Mouse (Mus musculus): ENCODE data around the gene Sept5. TPM values are rescaled to one million over a fixed set of nuclear protein-coding genes. Genes with fewer than 3 reads are reported as not detected.

Gene Sept5
- polyA plus RNA-seq (2012; rRNA removed) = 2.4 and 3.6 TPM in 2 replicates

GRCm38 (mm10) chr16:18629390-18630231, at the start of gene Sept5:
Gene Sept5 (minus strand): TSS chr16:18629954.
- H3K27ac ChIP-seq (ENCODE audit: control insufficient read depth, insufficient read depth, low read length) = no peak within 1 kb of the TSS
- peaks cover 22% of the 10 kb centered on the region; the same call in 1 of the 2 replicates for H3K27me3 ChIP-seq (ENCODE audit: control insufficient read depth, insufficient read depth, low read length)
- H3K4me3 ChIP-seq (ENCODE audit: control insufficient read depth, insufficient read depth, low read length) = peak within 1 kb of the TSS; percentile 38
- no peak for TF ChIP-seq CTCF (IDR thresholded peaks at IDR 0.05; ENCODE audit: borderline replicate concordance, control insufficient read depth, extremely low read depth, insufficient read depth, low read length, poor library complexity)
- TF ChIP-seq POLR2A (IDR thresholded peaks at IDR 0.05; ENCODE audit: control insufficient read depth, extremely low read depth, insufficient read depth, low read length, poor library complexity) = no peak
- WGBS = 1% methylated on average over 93 of the region's 93 CpGs
- H3K36me3 ChIP-seq (ENCODE audit: control insufficient read depth, insufficient read depth, low read length) = no peaks in the 10 kb centered on the region
- H3K4me1 ChIP-seq (replicated peaks; ENCODE audit: control insufficient read depth, insufficient read depth, low read length) = peaks cover 21% of the 10 kb centered on the region
- peak; percentile 34 for DNase-seq

GRCm38 (mm10) chr16:18679112-18679511, 49.4 kb upstream of the Sept5 start:
- H3K36me3 ChIP-seq (ENCODE audit: control insufficient read depth, insufficient read depth, low read length) = no peaks in the 10 kb centered on the region
- H3K4me1 ChIP-seq (replicated peaks; ENCODE audit: control insufficient read depth, insufficient read depth, low read length) = no peaks in the 10 kb centered on the region
- 58% methylated on average over 5 of the region's 5 CpGs for WGBS
- no peak overlapping the region for H3K4me3 ChIP-seq (ENCODE audit: control insufficient read depth, insufficient read depth, low read length)
- no peak overlapping the region for H3K27ac ChIP-seq (ENCODE audit: control insufficient read depth, insufficient read depth, low read length)
- no peaks in the 10 kb centered on the region for H3K27me3 ChIP-seq (ENCODE audit: control insufficient read depth, insufficient read depth, low read length)
- TF ChIP-seq POLR2A (IDR thresholded peaks at IDR 0.05; ENCODE audit: control insufficient read depth, extremely low read depth, insufficient read depth, low read length, poor library complexity) = no peak
- TF ChIP-seq CTCF (IDR thresholded peaks at IDR 0.05; ENCODE audit: borderline replicate concordance, control insufficient read depth, extremely low read depth, insufficient read depth, low read length, poor library complexity) = no peak
- no peak for DNase-seq

- 37% methylated on average over 17 of the region's 17 CpGs for WGBS
- H3K27me3 ChIP-seq (ENCODE audit: control insufficient read depth, insufficient read depth, low read length) = no peaks in the 10 kb centered on the region
- no peaks in the 10 kb centered on the region for H3K4me1 ChIP-seq (replicated peaks; ENCODE audit: control insufficient read depth, insufficient read depth, low read length)
- no peak overlapping the region for H3K27ac ChIP-seq (ENCODE audit: control insufficient read depth, insufficient read depth, low read length)
- H3K4me3 ChIP-seq (ENCODE audit: control insufficient read depth, insufficient read depth, low read length) = no peak overlapping the region
- peak; percentile 68 for DNase-seq
- TF ChIP-seq POLR2A (IDR thresholded peaks at IDR 0.05; ENCODE audit: control insufficient read depth, extremely low read depth, insufficient read depth, low read length, poor library complexity) = no peak
- TF ChIP-seq CTCF (IDR thresholded peaks at IDR 0.05; ENCODE audit: borderline replicate concordance, control insufficient read depth, extremely low read depth, insufficient read depth, low read length, poor library complexity) = peak; percentile 81; the same call in 1 of the 2 replicates
- no peaks in the 10 kb centered on the region for H3K36me3 ChIP-seq (ENCODE audit: control insufficient read depth, insufficient read depth, low read length)
These were observed 48.3 kb upstream of the Sept5 start for GRCm38 (mm10) chr16:18677746-18678679.

- no peak for DNase-seq
- Histone ChIP-seq H3K4me1 (replicated peaks; ENCODE audit: control insufficient read depth, insufficient read depth, low read length) (no peaks in the 10 kb centered on the region), H3K4me3 (ENCODE audit: control insufficient read depth, insufficient read depth, low read length) (no peak overlapping the region), H3K27ac (ENCODE audit: control insufficient read depth, insufficient read depth, low read length) (no peak overlapping the region), H3K27me3 (ENCODE audit: control insufficient read depth, insufficient read depth, low read length) (no peaks in the 10 kb centered on the region), H3K36me3 (ENCODE audit: control insufficient read depth, insufficient read depth, low read length) (no peaks in the 10 kb centered on the region)
- no peak for TF ChIP-seq CTCF (IDR thresholded peaks at IDR 0.05; ENCODE audit: borderline replicate concordance, control insufficient read depth, extremely low read depth, insufficient read depth, low read length, poor library complexity)
- no peak for TF ChIP-seq POLR2A (IDR thresholded peaks at IDR 0.05; ENCODE audit: control insufficient read depth, extremely low read depth, insufficient read depth, low read length, poor library complexity)
- 93% methylated on average over 3 of the region's 3 CpGs for WGBS
These were observed 43.3 kb upstream of the Sept5 start for GRCm38 (mm10) chr16:18673005-18673404.

GRCm38 (mm10) chr16:18672027-18672426, 42.3 kb upstream of the Sept5 start:
- H3K4me1 ChIP-seq (replicated peaks; ENCODE audit: control insufficient read depth, insufficient read depth, low read length) = no peaks in the 10 kb centered on the region
- no peaks in the 10 kb centered on the region for H3K36me3 ChIP-seq (ENCODE audit: control insufficient read depth, insufficient read depth, low read length)
- H3K27me3 ChIP-seq (ENCODE audit: control insufficient read depth, insufficient read depth, low read length) = no peaks in the 10 kb centered on the region
- no peak overlapping the region for H3K27ac ChIP-seq (ENCODE audit: control insufficient read depth, insufficient read depth, low read length)
- 45% methylated on average over 5 of the region's 5 CpGs for WGBS
- TF ChIP-seq CTCF (IDR thresholded peaks at IDR 0.05; ENCODE audit: borderline replicate concordance, control insufficient read depth, extremely low read depth, insufficient read depth, low read length, poor library complexity) = no peak
- no peak overlapping the region for H3K4me3 ChIP-seq (ENCODE audit: control insufficient read depth, insufficient read depth, low read length)
- no peak for DNase-seq

GRCm38 (mm10) chr16:18669914-18670313, 40.2 kb upstream of the Sept5 start:
- H3K27me3 ChIP-seq (ENCODE audit: control insufficient read depth, insufficient read depth, low read length) = no peaks in the 10 kb centered on the region
- no peaks in the 10 kb centered on the region for H3K4me1 ChIP-seq (replicated peaks; ENCODE audit: control insufficient read depth, insufficient read depth, low read length)
- no peak overlapping the region for H3K27ac ChIP-seq (ENCODE audit: control insufficient read depth, insufficient read depth, low read length)
- WGBS = 84% methylated on average over 6 of the region's 6 CpGs
- no peak overlapping the region for H3K4me3 ChIP-seq (ENCODE audit: control insufficient read depth, insufficient read depth, low read length)
- no peaks in the 10 kb centered on the region for H3K36me3 ChIP-seq (ENCODE audit: control insufficient read depth, insufficient read depth, low read length)
- no peak for TF ChIP-seq CTCF (IDR thresholded peaks at IDR 0.05; ENCODE audit: borderline replicate concordance, control insufficient read depth, extremely low read depth, insufficient read depth, low read length, poor library complexity)
- no peak for TF ChIP-seq POLR2A (IDR thresholded peaks at IDR 0.05; ENCODE audit: control insufficient read depth, extremely low read depth, insufficient read depth, low read length, poor library complexity)
- DNase-seq = no peak

Measured in thymus, adult 2 months (tissue).